Mouse (Mus musculus): ENCODE data around the gene Bank1. TPM values are rescaled to one million over a fixed set of nuclear protein-coding genes. Genes with fewer than 3 reads are reported as not detected.

Bank1 gene
- polyA plus RNA-seq, 1 experiment from 2014 or later = 1.7 TPM

DNA sequence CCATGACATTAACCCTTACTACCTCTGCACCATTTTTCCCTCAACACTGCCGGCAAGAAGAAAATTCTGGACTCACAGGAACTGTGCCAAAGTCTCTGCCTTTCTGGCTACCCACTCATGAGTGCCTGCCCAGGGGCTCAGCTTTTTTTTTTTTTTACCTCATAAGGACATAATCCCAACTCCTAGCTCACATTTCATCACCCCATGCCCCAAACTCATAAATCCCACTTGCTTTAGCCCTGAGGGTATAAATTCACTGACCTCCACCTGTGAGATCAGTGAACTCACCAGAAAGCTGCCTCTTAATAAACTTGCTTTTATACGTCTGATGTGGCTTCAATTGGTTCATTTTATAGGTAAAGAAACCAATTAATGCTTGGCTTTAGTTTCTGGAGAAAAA, 28.5 kb downstream of the Bank1 start:
- ATAC-seq (replicated peaks; ENCODE audit: low FRiP score) = no peak
- Histone ChIP-seq H3K27ac (ENCODE audit: low read depth, low read length) (no peak overlapping the region), H3K4me1 (replicated peaks; ENCODE audit: control insufficient read depth, insufficient read depth, low read length) (no peaks in the 10 kb centered on the region), H3K27me3 (replicated peaks; ENCODE audit: control insufficient read depth, insufficient read depth, low read length) (no peaks in the 10 kb centered on the region), H3K36me3 (ENCODE audit: control insufficient read depth, insufficient read depth, low read length) (no peaks in the 10 kb centered on the region), H3K9ac (ENCODE audit: low read depth, low read length) (no peak overlapping the region), H3K4me3 (ENCODE audit: low read depth, low read length) (no peak overlapping the region), H3K9me3 (ENCODE audit: control insufficient read depth, low read length) (no peaks in the 10 kb centered on the region), H3K4me2 (no peak overlapping the region)
- 77% methylated on average over 2 of the region's 2 CpGs for WGBS
- no peak for DNase-seq (ENCODE audit: low spot score)

DNA sequence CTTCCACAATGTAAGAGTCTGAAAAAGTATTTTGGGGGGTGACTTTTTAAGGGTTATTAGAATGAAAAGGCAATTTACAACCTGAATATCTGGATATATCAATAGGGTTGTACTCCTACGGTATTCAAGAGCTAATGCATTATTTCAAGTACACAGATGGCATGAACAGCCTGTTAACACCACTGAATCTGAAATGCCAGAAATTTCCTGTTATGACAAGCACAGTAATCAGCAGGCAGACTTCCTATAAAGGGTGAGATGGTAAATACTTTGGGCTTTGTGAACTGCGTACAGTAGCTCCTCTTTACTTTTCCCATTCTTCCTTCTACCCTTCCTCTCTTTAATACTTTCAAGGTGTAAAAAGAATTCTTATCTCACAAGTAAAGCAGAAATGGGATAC, 30.6 kb downstream of the Bank1 start:
- ATAC-seq (replicated peaks; ENCODE audit: low FRiP score) = no peak
- Histone ChIP-seq H3K36me3 (ENCODE audit: control insufficient read depth, insufficient read depth, low read length) (no peaks in the 10 kb centered on the region), H3K4me3 (ENCODE audit: low read depth, low read length) (no peak overlapping the region), H3K9me3 (ENCODE audit: control insufficient read depth, low read length) (no peaks in the 10 kb centered on the region), H3K27ac (ENCODE audit: low read depth, low read length) (no peak overlapping the region), H3K4me1 (replicated peaks; ENCODE audit: control insufficient read depth, insufficient read depth, low read length) (no peaks in the 10 kb centered on the region), H3K27me3 (replicated peaks; ENCODE audit: control insufficient read depth, insufficient read depth, low read length) (no peaks in the 10 kb centered on the region), H3K9ac (ENCODE audit: low read depth, low read length) (no peak overlapping the region), H3K4me2 (no peak overlapping the region)
- WGBS = 84% methylated on average over 2 of the region's 2 CpGs
- DNase-seq (ENCODE audit: low spot score) = no peak

DNA sequence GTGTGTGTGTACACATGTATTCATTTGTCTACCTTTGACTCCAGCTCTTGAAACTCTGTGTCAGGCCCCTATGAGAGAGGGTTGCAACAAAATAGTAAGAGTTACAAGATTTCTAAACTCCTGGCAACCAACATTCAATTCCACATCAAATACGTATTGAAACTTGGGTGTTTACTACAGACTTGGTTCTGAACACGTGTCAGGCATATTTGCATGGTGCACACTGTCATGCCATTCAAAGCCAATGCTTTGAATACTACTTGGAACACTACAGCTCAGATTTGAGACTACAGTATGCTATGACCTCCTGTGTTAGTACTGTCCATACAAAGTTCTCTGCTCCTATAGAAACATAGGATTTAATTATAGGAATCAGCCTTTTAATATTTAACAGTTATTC, 38.0 kb downstream of the Bank1 start:
- Histone ChIP-seq H3K27me3 (replicated peaks; ENCODE audit: control insufficient read depth, insufficient read depth, low read length) (no peaks in the 10 kb centered on the region), H3K4me1 (replicated peaks; ENCODE audit: control insufficient read depth, insufficient read depth, low read length) (no peaks in the 10 kb centered on the region), H3K36me3 (ENCODE audit: control insufficient read depth, insufficient read depth, low read length) (no peaks in the 10 kb centered on the region), H3K4me3 (ENCODE audit: low read depth, low read length) (no peak overlapping the region), H3K9me3 (ENCODE audit: control insufficient read depth, low read length) (no peaks in the 10 kb centered on the region), H3K4me2 (no peak overlapping the region), H3K9ac (ENCODE audit: low read depth, low read length) (no peak overlapping the region), H3K27ac (ENCODE audit: low read depth, low read length) (no peak overlapping the region)
- WGBS = 81% methylated on average over 2 of the region's 2 CpGs
- DNase-seq (ENCODE audit: low spot score) (no peak), ATAC-seq (replicated peaks; ENCODE audit: low FRiP score) (no peak)

DNA sequence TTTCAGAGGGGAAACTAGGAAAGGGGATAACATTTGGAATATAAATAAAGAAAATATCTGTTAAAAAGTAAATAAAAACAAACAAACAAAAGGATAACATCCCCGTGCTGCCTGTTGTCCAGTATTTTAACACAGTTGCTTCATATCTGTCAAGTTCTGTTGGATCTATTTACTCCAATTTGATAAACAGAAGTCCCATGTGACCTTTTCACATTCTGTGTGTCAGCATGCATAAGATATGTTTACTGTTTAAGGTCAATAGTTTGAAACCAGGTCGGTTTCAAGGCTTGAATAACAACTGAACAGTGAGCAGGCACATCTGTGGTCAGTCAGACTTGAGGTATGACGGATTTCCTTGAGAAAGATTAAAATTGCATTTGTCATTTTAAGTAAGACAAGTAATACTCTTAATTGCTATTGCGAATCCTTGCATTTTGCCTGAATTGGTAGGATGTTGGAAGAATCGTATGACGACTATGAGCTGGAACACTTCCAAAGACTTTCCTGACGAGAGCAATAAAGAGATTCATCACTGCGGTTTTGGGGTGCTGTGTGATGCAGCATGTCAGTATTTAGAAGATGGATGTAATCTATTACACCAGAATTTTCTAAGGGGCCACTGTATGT, 60.8 kb downstream of the Bank1 start:
- WGBS = 75% methylated on average over 8 of the region's 8 CpGs
- DNase-seq (ENCODE audit: low spot score) = no peak
- ATAC-seq (replicated peaks; ENCODE audit: low FRiP score) = no peak

DNA sequence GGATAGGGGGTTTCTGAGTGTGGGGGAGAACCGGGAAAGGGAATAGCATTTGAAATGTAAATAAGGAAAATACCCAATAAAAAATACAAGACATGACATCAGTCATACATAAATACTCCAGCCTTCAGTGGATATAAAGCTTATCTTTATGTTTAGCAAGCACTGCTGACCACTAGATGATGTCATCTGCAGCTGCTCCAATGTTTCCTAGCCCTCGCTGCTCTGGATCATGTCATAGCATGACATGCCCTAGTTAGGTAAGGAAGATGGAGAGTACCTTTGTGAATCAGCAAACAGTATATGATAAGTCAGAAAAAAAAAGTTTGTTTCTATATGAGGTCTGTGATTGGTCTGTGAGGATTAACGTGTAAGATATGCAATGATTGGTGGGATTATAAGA, 68.1 kb downstream of the Bank1 start:
- DNase-seq (ENCODE audit: low spot score) = no peak
- H3K9ac ChIP-seq (ENCODE audit: low read depth, low read length) = no peak overlapping the region
- ATAC-seq (replicated peaks; ENCODE audit: low FRiP score) = no peak
- no peak overlapping the region for H3K4me2 ChIP-seq
- H3K4me1 ChIP-seq (replicated peaks; ENCODE audit: control insufficient read depth, insufficient read depth, low read length) = no peaks in the 10 kb centered on the region
- H3K27me3 ChIP-seq (replicated peaks; ENCODE audit: control insufficient read depth, insufficient read depth, low read length) = no peaks in the 10 kb centered on the region
- no peaks in the 10 kb centered on the region for H3K36me3 ChIP-seq (ENCODE audit: control insufficient read depth, insufficient read depth, low read length)
- no peak overlapping the region for H3K27ac ChIP-seq (ENCODE audit: low read depth, low read length)
- WGBS = 76% methylated on average over 3 of the region's 3 CpGs
- no peaks in the 10 kb centered on the region for H3K9me3 ChIP-seq (ENCODE audit: control insufficient read depth, low read length)
- no peak overlapping the region for H3K4me3 ChIP-seq (ENCODE audit: low read depth, low read length)

More for the DNA sequence above, 60.8 kb downstream of the Bank1 start:
- no peak overlapping the region for H3K27ac ChIP-seq (ENCODE audit: low read depth, low read length)
- H3K4me2 ChIP-seq = no peak overlapping the region
- H3K9me3 ChIP-seq (ENCODE audit: control insufficient read depth, low read length) = no peaks in the 10 kb centered on the region
- H3K9ac ChIP-seq (ENCODE audit: low read depth, low read length) = no peak overlapping the region
- H3K27me3 ChIP-seq (replicated peaks; ENCODE audit: control insufficient read depth, insufficient read depth, low read length) = no peaks in the 10 kb centered on the region
- no peak overlapping the region for H3K4me3 ChIP-seq (ENCODE audit: low read depth, low read length)
- H3K4me1 ChIP-seq (replicated peaks; ENCODE audit: control insufficient read depth, insufficient read depth, low read length) = no peaks in the 10 kb centered on the region
- no peaks in the 10 kb centered on the region for H3K36me3 ChIP-seq (ENCODE audit: control insufficient read depth, insufficient read depth, low read length)

DNA sequence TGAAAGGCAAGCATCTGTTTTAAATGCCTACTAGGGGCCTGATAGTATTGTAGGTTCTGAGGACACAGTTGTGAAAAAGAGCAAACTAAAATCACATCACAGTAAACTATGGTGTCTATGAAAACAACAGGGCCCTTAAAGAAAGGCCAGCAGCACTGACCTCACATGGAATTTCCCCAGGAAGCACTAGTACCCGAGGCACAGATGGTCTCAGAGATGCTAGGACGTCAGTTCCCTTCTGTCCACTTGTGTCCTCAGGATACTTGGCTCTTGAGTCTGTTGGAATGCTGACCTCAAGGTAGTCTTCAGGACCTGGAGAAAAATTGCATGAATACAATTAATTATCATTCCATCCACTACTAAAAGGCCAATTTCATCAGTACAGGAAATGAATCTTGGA, 71.2 kb downstream of the Bank1 start:
- ATAC-seq (replicated peaks; ENCODE audit: low FRiP score) (no peak), DNase-seq (ENCODE audit: low spot score) (no peak)
- Histone ChIP-seq H3K27ac (ENCODE audit: low read depth, low read length) (no peak overlapping the region), H3K36me3 (ENCODE audit: control insufficient read depth, insufficient read depth, low read length) (no peaks in the 10 kb centered on the region), H3K4me1 (replicated peaks; ENCODE audit: control insufficient read depth, insufficient read depth, low read length) (no peaks in the 10 kb centered on the region), H3K27me3 (replicated peaks; ENCODE audit: control insufficient read depth, insufficient read depth, low read length) (no peaks in the 10 kb centered on the region), H3K9ac (ENCODE audit: low read depth, low read length) (no peak overlapping the region), H3K9me3 (ENCODE audit: control insufficient read depth, low read length) (no peaks in the 10 kb centered on the region), H3K4me3 (ENCODE audit: low read depth, low read length) (no peak overlapping the region), H3K4me2 (no peak overlapping the region)
- WGBS = 44% methylated on average over 2 of the region's 2 CpGs

DNA sequence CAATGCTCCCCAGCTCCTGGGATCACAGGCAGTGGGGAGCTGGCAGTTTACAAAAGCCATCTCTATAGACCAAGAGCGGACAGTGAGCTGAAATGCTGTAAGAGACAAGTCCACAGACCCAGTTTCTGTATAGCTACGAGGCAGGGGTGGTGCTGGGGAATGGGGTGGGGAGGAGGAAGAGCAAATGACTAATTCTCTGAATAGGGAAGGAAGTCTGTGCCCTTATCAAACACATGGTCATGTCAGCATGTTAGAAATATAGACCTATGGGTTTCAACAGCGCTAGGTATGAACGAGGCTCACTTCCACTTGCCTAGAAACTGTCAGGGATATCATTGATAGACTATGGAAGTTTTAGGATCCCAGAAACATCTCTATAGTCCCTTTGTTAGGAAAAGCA, 73.0 kb downstream of the Bank1 start:
- Histone ChIP-seq H3K9ac (ENCODE audit: low read depth, low read length) (no peak overlapping the region), H3K4me1 (replicated peaks; ENCODE audit: control insufficient read depth, insufficient read depth, low read length) (no peaks in the 10 kb centered on the region), H3K9me3 (ENCODE audit: control insufficient read depth, low read length) (no peaks in the 10 kb centered on the region), H3K36me3 (ENCODE audit: control insufficient read depth, insufficient read depth, low read length) (no peaks in the 10 kb centered on the region), H3K27me3 (replicated peaks; ENCODE audit: control insufficient read depth, insufficient read depth, low read length) (no peaks in the 10 kb centered on the region), H3K27ac (ENCODE audit: low read depth, low read length) (no peak overlapping the region), H3K4me2 (no peak overlapping the region), H3K4me3 (ENCODE audit: low read depth, low read length) (no peak overlapping the region)
- no peak; the same call in 1 of the 2 replicates for ATAC-seq (replicated peaks; ENCODE audit: low FRiP score)
- no peak for DNase-seq (ENCODE audit: low spot score)
- 46% methylated on average over 4 of the region's 4 CpGs for WGBS

DNA sequence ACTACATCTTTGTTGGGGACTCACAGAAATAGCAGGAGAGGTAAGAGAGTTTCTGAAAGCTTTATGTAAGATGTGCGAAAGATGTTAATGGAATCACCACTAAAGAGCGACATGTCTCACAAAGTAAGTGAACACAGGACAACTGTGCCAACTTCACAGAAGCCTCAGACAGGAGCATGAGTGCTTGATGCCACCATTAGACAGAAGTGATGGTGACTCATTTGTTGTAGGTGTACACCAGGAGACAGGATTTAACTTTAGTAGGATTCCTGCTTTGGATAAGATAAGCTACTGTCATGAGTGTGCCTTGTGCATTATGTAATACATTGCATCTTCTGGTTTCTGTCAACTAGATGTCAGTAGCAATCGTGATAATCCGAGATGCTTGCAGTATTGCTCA, 74.3 kb downstream of the Bank1 start:
- no peak overlapping the region for H3K27ac ChIP-seq (ENCODE audit: low read depth, low read length)
- no peak overlapping the region for H3K4me2 ChIP-seq
- 83% methylated on average over 4 of the region's 4 CpGs for WGBS
- no peak overlapping the region for H3K4me3 ChIP-seq (ENCODE audit: low read depth, low read length)
- H3K27me3 ChIP-seq (replicated peaks; ENCODE audit: control insufficient read depth, insufficient read depth, low read length) = no peaks in the 10 kb centered on the region
- H3K9me3 ChIP-seq (ENCODE audit: control insufficient read depth, low read length) = no peaks in the 10 kb centered on the region
- H3K9ac ChIP-seq (ENCODE audit: low read depth, low read length) = no peak overlapping the region
- H3K4me1 ChIP-seq (replicated peaks; ENCODE audit: control insufficient read depth, insufficient read depth, low read length) = no peaks in the 10 kb centered on the region
- no peak for DNase-seq (ENCODE audit: low spot score)
- H3K36me3 ChIP-seq (ENCODE audit: control insufficient read depth, insufficient read depth, low read length) = no peaks in the 10 kb centered on the region
- no peak for ATAC-seq (replicated peaks; ENCODE audit: low FRiP score)

DNA sequence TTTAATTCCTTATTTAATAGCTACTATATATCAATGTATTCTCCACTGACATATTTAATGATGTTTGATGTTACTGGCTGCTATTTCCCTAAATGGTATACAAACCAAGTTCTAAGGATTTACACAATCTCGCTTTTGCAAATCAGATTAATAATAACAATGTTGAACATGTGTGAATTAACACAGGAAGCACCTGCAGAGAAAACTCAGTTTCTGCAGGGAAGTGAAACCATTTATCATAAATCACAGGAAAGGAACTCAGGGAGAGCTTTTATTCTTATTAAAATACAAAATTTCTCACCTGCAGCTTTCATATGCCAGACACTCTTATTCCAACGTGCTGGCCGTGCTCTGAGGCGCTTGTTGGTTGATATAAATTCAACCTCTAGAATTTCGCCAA, 78.5 kb downstream of the Bank1 start:
- H3K27me3 ChIP-seq (replicated peaks; ENCODE audit: control insufficient read depth, insufficient read depth, low read length) = no peaks in the 10 kb centered on the region
- no peak overlapping the region for H3K9ac ChIP-seq (ENCODE audit: low read depth, low read length)
- no peaks in the 10 kb centered on the region for H3K36me3 ChIP-seq (ENCODE audit: control insufficient read depth, insufficient read depth, low read length)
- H3K4me1 ChIP-seq (replicated peaks; ENCODE audit: control insufficient read depth, insufficient read depth, low read length) = no peaks in the 10 kb centered on the region
- no peak overlapping the region for H3K27ac ChIP-seq (ENCODE audit: low read depth, low read length)
- H3K4me3 ChIP-seq (ENCODE audit: low read depth, low read length) = no peak overlapping the region
- H3K9me3 ChIP-seq (ENCODE audit: control insufficient read depth, low read length) = no peaks in the 10 kb centered on the region
- no peak overlapping the region for H3K4me2 ChIP-seq
- ATAC-seq (replicated peaks; ENCODE audit: low FRiP score) (no peak), DNase-seq (ENCODE audit: low spot score) (no peak)
- WGBS = 83% methylated on average over 5 of the region's 5 CpGs

Measured in liver, embryonic 11.5 days (tissue).